In the genomic region with DNA sequence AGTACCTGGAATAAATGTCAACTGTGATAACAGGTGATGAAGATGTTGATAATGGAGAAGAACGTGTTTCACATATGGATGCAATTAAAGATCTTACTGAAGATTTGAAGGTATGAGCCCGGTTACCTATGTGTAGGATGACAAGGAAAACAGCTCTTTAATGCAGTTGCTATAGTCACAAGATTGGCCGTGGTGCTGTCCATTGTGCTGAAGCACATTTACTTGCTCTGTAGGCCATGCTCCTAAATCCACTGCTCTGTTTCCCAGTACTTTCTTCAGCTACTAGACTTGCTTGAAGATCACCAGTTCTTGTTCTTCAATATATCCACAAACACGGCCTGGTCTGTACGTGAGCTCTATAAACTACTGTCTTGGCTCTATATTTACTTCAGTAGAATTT, we compare ENCODE assay signal across 11 mouse cellular contexts.
DNase-seq lines count a peak whose midpoint lies in the region; ATAC-seq and TF ChIP-seq lines count a peak whose summit lies in the region.
"Had no signal": no experiment of that assay in that cellular context is flagged by ENCODE, and none has a peak within 500 bp of the region (broad histone marks: within the 10 kb centered on the region; RNA-seq: fewer than 3 reads in every experiment).

No protein-coding gene starts in this region.

- TF ChIP-seq CTCF in intestine, postnatal 0 days (IDR thresholded peaks at IDR 0.05; ENCODE audit: low read depth) = no peak

- no peaks in the 10 kb centered on the region for H3K4me1 ChIP-seq in intestine, embryonic 14.5 days (replicated peaks; ENCODE audit: control insufficient read depth, insufficient read depth, low read length)
- no peaks in the 10 kb centered on the region for H3K4me1 ChIP-seq in intestine, postnatal 0 days (replicated peaks; ENCODE audit: control insufficient read depth, insufficient read depth, low read length)
- no peaks in the 10 kb centered on the region for H3K4me1 ChIP-seq in limb, embryonic 10.5 days

- H3K27me3 ChIP-seq in intestine, embryonic 14.5 days (replicated peaks; ENCODE audit: control insufficient read depth, insufficient read depth, low read length) = no peaks in the 10 kb centered on the region
- H3K27me3 ChIP-seq in intestine, postnatal 0 days (replicated peaks; ENCODE audit: control insufficient read depth, insufficient read depth, low read length) = no peaks in the 10 kb centered on the region
- H3K27me3 ChIP-seq in limb, embryonic 10.5 days (ENCODE audit: low read depth, poor library complexity, severe bottlenecking) = no peaks in the 10 kb centered on the region

- H3K4me2 ChIP-seq in intestine, embryonic 14.5 days (ENCODE audit: low read length) = no peak overlapping the region
- no peak overlapping the region for H3K4me2 ChIP-seq in intestine, postnatal 0 days (replicated peaks; ENCODE audit: low read depth)

- no peak overlapping the region for H3K4me3 ChIP-seq in intestine, embryonic 14.5 days (ENCODE audit: low read depth, low read length)
- H3K4me3 ChIP-seq in intestine, postnatal 0 days (ENCODE audit: low read depth, low read length) = no peak overlapping the region
- H3K4me3 ChIP-seq in limb, embryonic 10.5 days = no peak overlapping the region
- H3K4me3 ChIP-seq: gastrocnemius, adult 2 months had no signal

- peak; percentile 70 for DNase-seq in intestine, embryonic 14.5 days (ENCODE audit: low spot score)
- DNase-seq in 416B (ENCODE audit: low read depth) (peak; percentile 34), R1 (ENCODE audit: low read depth, low spot score) (peak; percentile 67)
- DNase-seq in limb, embryonic 10.5 days (ENCODE audit: low spot score) = peak; percentile 67
- no peak for DNase-seq in layer of hippocampus, adult 11-12 months (ENCODE audit: low spot score)
- no peak for DNase-seq in spleen, postnatal 36 days (ENCODE audit: low spot score in 2 of 2)
- DNase-seq: cerebellum, adult 18-20 months; gastrocnemius, adult 2 months; lung, adult 2 months had no signal

- WGBS in intestine, embryonic 14.5 days = 39% methylated on average over 5 of the region's 5 CpGs
- WGBS in intestine, postnatal 0 days = 43% methylated on average over 5 of the region's 5 CpGs
- WGBS in limb, embryonic 10.5 days = 59% methylated on average over 5 of the region's 5 CpGs

- H3K36me3 ChIP-seq in intestine, embryonic 14.5 days (ENCODE audit: control insufficient read depth, insufficient read depth, low read length) = no peaks in the 10 kb centered on the region
- no peaks in the 10 kb centered on the region for H3K36me3 ChIP-seq in intestine, postnatal 0 days (ENCODE audit: control insufficient read depth, insufficient read depth)
- no peaks in the 10 kb centered on the region for H3K36me3 ChIP-seq in limb, embryonic 10.5 days

- H3K9me3 ChIP-seq in intestine, embryonic 14.5 days (ENCODE audit: control insufficient read depth, low read length) = no peaks in the 10 kb centered on the region
- H3K9me3 ChIP-seq in intestine, postnatal 0 days (ENCODE audit: control insufficient read depth) = no peaks in the 10 kb centered on the region
- H3K9me3 ChIP-seq in limb, embryonic 10.5 days (replicated peaks) = no peaks in the 10 kb centered on the region

- H3K9ac ChIP-seq in intestine, embryonic 14.5 days (ENCODE audit: low read length) = no peak overlapping the region
- no peak overlapping the region for H3K9ac ChIP-seq in intestine, postnatal 0 days (ENCODE audit: low read depth, low read length)

- ATAC-seq in intestine, embryonic 14.5 days (replicated peaks; ENCODE audit: low FRiP score, low TSS enrichment, low read depth) = no peak
- ATAC-seq in intestine, postnatal 0 days = no peak
- ATAC-seq: midbrain, embryonic 16.5 days had no signal

- H3K27ac ChIP-seq in intestine, embryonic 14.5 days (ENCODE audit: low read depth) = no peak overlapping the region
- H3K27ac ChIP-seq in intestine, postnatal 0 days (ENCODE audit: low read depth, low read length) = no peak overlapping the region
- H3K27ac ChIP-seq in limb, embryonic 10.5 days = no peak overlapping the region
- H3K27ac ChIP-seq: gastrocnemius, adult 2 months had no signal

Comparison
In these comparisons a context has a peak if more than half of its experiments do, and no peak if none do; other contexts are left out.
1. DNase-seq: peak in intestine, embryonic 14.5 days (single experiment), 416B (single experiment), R1 (single experiment) and limb, embryonic 10.5 days (single experiment); none in layer of hippocampus, adult 11-12 months (single experiment) and spleen, postnatal 36 days (0 of 2).